Mouse (Mus musculus) G1E (cell line): Measurements from ENCODE around the gene Phactr3. TPM values are rescaled to one million over a fixed set of nuclear protein-coding genes. Genes with fewer than 3 reads are reported as not detected.
A peak's percentile ranks its signal among the peaks of the same experiment; 100 is the strongest.

ENCODE experiments used
- ATAC-seq: 2 replicates; pipeline ENCODE4 v1.8.0; 2016; ENCODE audit warnings: mild to moderate bottlenecking; ENCODE audit not compliant: insufficient number of reproducible peaks, poor library complexity, low FRiP score, severe bottlenecking; ENCODE audit errors: extremely low read depth
- DNase-seq: peaks from one replicate; pipeline ENCODE4 v3.0.0; 2012; ENCODE audit warnings: low spot score
- H3K27me3 ChIP-seq: 2 replicates; pipeline ENCODE4 v1.6.1; 2012; ENCODE audit warnings: mild to moderate bottlenecking, low read length, inconsistent platforms; ENCODE audit not compliant: insufficient read depth
- H3K36me3 ChIP-seq: replicated peaks from 2 replicates; pipeline ENCODE3; 2012; ENCODE audit warnings: mild to moderate bottlenecking, inconsistent platforms
- H3K4me1 ChIP-seq: 2 replicates; pipeline ENCODE4 v1.6.1; 2012; ENCODE audit warnings: low read depth, low read length, inconsistent platforms, mixed read lengths; ENCODE audit not compliant: insufficient read depth
- H3K4me3 ChIP-seq: 2 replicates; pipeline ENCODE4 v1.5.1; 2012; ENCODE audit warnings: low read depth, mild to moderate bottlenecking, inconsistent platforms, low read length, moderate library complexity, mixed read lengths
- H3K9me3 ChIP-seq: replicated peaks from 2 replicates; pipeline ENCODE4 v1.6.1; 2012; ENCODE audit warnings: inconsistent platforms
- CTCF ChIP-seq: IDR thresholded peaks from 2 replicates; pipeline ENCODE4 v1.5.1; 2012; ENCODE audit warnings: low read depth, low read length, inconsistent platforms, mixed read lengths
- GATA1 ChIP-seq: IDR thresholded peaks from 2 replicates; pipeline ENCODE4 v1.6.1; 2012; ENCODE audit warnings: borderline replicate concordance, low read length, inconsistent platforms, mixed read lengths
- GATA2 ChIP-seq: IDR thresholded peaks from 2 replicates; pipeline ENCODE4 v1.6.1; 2012; ENCODE audit warnings: low read depth, low read length, inconsistent platforms, borderline replicate concordance
- POLR2AphosphoS5 ChIP-seq: IDR thresholded peaks from 2 replicates; pipeline ENCODE4 v1.6.1; 2012; ENCODE audit warnings: low read depth, low read length, inconsistent platforms; ENCODE audit not compliant: insufficient replicate concordance
- TAL1 ChIP-seq: conservative IDR thresholded peaks from 2 replicates; pipeline ENCODE4 v1.6.1; 2012; ENCODE audit warnings: low read depth, low read length, inconsistent platforms, mixed read lengths
- polyA plus RNA-seq: library from polyadenylated mRNA; stranded (reverse); fragments of >175 nt; gene quantifications from 2 replicates; pipeline ENCODE4 v1.2.3, GENCODE M21; 2012
- total RNA-seq, 2 experiments: library from RNA; stranded (forward) in 1 of 2; stranded (reverse) in 1 of 2; fragments of 200-1000 nt in 1 of 2; fragments of >200 nt in 1 of 2; fragmentation: Nextera tagmentation in 1 of 2; gene quantifications; 2 replicates each; pipeline ENCODE4 v1.2.3; 2014 to 2017

Phactr3 gene
- total and polyA plus RNA-seq, 3 experiments = 0.05 TPM; not detected in 2

DNA sequence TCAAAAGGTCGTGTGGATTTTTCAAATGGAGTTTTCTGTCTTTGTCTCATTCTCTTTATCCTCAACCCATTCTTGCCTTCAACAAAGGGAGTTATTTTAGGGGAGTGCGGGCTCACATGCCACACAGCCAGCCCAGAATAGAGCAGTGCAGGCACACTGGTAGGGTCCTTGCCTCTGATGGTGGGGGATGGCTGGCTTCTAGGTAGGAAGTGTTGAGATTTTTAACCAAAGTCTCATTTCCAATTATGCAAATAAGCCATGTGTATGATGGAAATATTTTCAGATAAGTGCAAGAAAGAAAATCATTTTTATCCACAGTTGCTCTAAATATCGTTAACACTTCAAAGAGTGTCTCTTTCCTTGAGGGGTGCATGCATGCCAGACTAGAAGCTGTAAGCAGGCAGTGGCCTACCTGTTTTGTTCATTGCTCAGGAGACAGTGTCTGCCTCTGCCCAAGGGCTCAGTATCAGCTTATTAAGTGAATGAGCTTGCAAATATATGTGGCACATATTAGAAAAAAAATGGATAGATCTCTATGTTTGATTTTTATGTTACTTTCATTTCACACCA lies 101.5 kb downstream of the Phactr3 start:
- H3K27me3 ChIP-seq = no peaks in the 10 kb centered on the region
- H3K4me3 ChIP-seq = no peak overlapping the region
- TF ChIP-seq POLR2AphosphoS5 = no peak
- TF ChIP-seq CTCF = no peak
- peaks cover 66% of the 10 kb centered on the region for H3K9me3 ChIP-seq
- H3K4me1 ChIP-seq = no peaks in the 10 kb centered on the region
- no peak for DNase-seq
- ATAC-seq = no peak
- H3K36me3 ChIP-seq = no peaks in the 10 kb centered on the region

GRCm38 (mm10) chr2:178221003-178221402 lies 102.2 kb downstream of the Phactr3 start:
- no peak for TF ChIP-seq GATA1
- no peak for TF ChIP-seq GATA2
- no peak for TF ChIP-seq TAL1
- H3K4me3 ChIP-seq = peak overlapping the region; percentile 1; the same call in 1 of the 2 replicates
- H3K36me3 ChIP-seq = no peaks in the 10 kb centered on the region
- peaks cover 70% of the 10 kb centered on the region for H3K9me3 ChIP-seq
- DNase-seq = no peak
- no peaks in the 10 kb centered on the region for H3K4me1 ChIP-seq
- 0 out of 2 replicates have a peak, but pooled peaks have one; percentile 11 for ATAC-seq
- H3K27me3 ChIP-seq = no peaks in the 10 kb centered on the region

DNA sequence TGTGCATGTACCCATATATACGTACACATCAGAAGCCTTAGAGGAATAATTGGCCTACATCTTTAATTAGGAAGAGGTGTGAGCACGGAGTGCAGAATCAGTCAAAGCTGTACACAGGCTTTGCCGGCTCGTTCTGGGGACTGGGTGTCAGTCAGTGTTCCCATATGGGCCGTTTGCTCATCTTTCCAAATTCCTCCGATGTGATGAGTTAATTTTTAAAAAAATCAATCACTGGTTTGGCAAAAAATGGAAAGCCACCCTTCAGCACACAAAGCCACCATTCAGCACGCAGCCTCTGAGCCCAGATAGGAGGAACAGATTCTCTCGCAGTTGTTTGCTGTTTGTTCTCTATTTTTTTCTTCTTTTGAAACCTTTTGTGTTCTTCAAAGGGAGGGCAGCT lies 110.5 kb downstream of the Phactr3 start:
- ATAC-seq (no peak), DNase-seq (no peak)
- Histone ChIP-seq H3K27me3 (no peaks in the 10 kb centered on the region), H3K36me3 (no peaks in the 10 kb centered on the region), H3K4me1 (no peaks in the 10 kb centered on the region), H3K9me3 (peaks cover 65% of the 10 kb centered on the region), H3K4me3 (no peak overlapping the region)
- TF ChIP-seq TAL1 (no peak), GATA1 (no peak), CTCF (no peak), POLR2AphosphoS5 (no peak), GATA2 (no peak)

DNA sequence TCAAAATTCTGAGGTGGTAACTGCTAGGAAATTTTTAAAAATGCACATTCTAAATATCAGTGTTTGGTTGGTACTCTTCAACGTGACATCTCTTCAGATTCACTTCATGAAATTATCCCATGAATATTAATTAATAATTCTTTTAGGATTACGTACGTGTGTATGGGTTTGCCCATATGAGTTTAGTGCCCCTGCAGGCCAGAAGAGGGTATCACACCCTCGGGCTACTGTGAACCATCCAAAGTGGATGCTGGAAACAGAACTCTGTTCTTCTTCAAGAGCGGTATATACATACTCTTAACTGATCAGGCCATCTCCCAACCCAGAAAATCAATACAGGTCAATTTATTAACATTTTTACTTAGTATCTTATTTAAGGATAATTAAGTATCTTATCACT lies 114.7 kb downstream of the Phactr3 start:
- no peak for TF ChIP-seq TAL1
- no peak for TF ChIP-seq POLR2AphosphoS5
- no peak for TF ChIP-seq CTCF
- no peak for TF ChIP-seq GATA2
- TF ChIP-seq GATA1 = no peak
- DNase-seq = no peak
- Histone ChIP-seq H3K27me3 (no peaks in the 10 kb centered on the region), H3K4me3 (no peak overlapping the region), H3K9me3 (peaks cover 55% of the 10 kb centered on the region), H3K36me3 (no peaks in the 10 kb centered on the region), H3K4me1 (no peaks in the 10 kb centered on the region)
- no peak for ATAC-seq

DNA sequence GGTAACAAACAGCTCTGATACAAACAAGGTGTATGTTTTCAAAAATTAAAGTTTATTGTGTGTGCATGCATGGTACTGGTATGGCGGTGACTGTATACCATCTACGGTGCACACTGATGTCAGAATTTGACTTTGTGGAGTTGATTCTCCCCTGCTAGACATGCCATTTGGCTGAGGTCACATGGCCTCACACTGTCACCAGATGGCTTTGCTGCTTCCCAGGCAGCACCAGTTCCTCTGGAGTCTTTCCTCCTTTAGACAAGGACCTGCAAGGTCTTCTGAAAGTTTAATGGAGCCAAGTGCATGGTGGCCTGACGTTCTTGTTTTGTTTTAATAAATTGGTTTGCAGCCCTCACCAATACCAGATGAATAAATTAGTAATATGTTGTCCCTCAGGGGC lies 118.3 kb downstream of the Phactr3 start:
- H3K4me3 ChIP-seq = no peak overlapping the region
- H3K4me1 ChIP-seq = no peaks in the 10 kb centered on the region
- TF ChIP-seq CTCF (no peak), GATA2 (no peak), TAL1 (no peak), POLR2AphosphoS5 (no peak), GATA1 (no peak)
- no peaks in the 10 kb centered on the region for H3K27me3 ChIP-seq
- ATAC-seq = no peak
- peaks cover 66% of the 10 kb centered on the region for H3K9me3 ChIP-seq
- DNase-seq = no peak
- no peaks in the 10 kb centered on the region for H3K36me3 ChIP-seq

DNA sequence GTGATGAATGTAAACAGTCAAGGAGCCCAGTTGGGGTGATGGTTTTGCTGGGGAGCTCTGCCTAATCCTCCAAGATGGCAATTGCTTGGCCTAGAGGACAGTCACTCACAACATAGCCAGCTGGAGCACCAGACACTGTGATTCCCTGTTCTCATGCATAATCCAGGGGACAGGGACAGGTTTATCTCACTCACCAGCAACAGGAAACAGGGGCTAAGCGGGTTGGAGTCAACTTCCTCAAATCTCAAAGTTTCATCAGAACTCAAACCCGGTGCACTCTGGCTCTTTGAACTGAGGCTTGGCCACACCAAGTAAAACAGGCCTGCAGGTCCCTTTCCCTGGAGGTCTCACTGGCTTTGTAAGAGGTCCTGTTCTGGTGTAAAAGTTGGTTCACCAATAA lies 119.7 kb downstream of the Phactr3 start:
- H3K27me3 ChIP-seq = no peaks in the 10 kb centered on the region
- no peaks in the 10 kb centered on the region for H3K4me1 ChIP-seq
- TF ChIP-seq CTCF (no peak), GATA1 (no peak), GATA2 (no peak), TAL1 (no peak), POLR2AphosphoS5 (no peak)
- H3K9me3 ChIP-seq = peaks cover 76% of the 10 kb centered on the region
- H3K4me3 ChIP-seq = no peak overlapping the region
- no peak for DNase-seq
- no peak for ATAC-seq
- no peaks in the 10 kb centered on the region for H3K36me3 ChIP-seq

DNA sequence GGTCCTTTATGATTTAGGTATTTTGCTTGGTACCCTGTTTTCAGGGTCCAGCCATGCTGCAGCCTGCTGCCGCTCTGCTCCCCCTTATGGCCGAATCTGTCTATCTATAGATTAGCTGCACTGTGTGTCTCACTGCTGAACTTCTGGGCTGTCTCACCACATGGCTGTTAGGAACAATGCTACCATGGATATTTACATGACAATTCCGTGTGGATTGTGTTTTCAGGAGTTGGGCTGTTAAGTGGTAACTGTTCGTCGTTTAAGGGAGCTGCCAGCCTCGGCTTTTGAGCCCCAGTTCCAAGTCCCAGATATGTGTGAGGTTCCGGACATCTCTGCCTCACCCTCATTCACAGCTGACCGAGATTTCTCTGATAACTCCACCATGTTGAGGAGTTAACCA lies 122.1 kb downstream of the Phactr3 start:
- Histone ChIP-seq H3K27me3 (no peaks in the 10 kb centered on the region), H3K9me3 (peaks cover 84% of the 10 kb centered on the region), H3K4me1 (no peaks in the 10 kb centered on the region), H3K4me3 (no peak overlapping the region), H3K36me3 (no peaks in the 10 kb centered on the region)
- DNase-seq (no peak), ATAC-seq (no peak)
- TF ChIP-seq POLR2AphosphoS5 = no peak
- no peak for TF ChIP-seq TAL1
- TF ChIP-seq CTCF = no peak
- TF ChIP-seq GATA2 = no peak
- no peak for TF ChIP-seq GATA1
